Mouse (Mus musculus): ENCODE results near the gene Zfp790.

DNA sequence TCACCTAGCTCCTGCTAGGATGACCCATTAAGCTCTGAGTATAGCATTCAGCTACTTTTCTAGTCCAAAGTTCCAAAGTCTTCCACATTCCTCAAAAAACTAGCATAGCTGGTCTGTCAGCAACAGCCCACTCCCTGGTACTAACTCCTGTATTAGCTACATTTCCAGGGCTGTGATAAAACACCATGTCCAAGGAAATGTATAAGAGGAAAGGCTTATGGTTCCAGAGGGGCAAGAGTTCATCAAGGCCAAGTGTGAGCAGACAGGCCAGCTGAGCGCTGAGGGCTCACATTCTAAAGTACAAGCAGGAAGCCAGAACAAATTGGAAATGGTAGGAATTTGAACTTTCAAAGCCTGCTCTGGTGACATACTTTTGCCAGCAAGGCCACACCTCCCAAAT lies 26.2 kb downstream of the Zfp790 start:
- TF ChIP-seq CTCF (IDR thresholded peaks at IDR 0.05; ENCODE audit: low read depth) (no peak), EP300 (IDR thresholded peaks at IDR 0.05; ENCODE audit: low read depth) (no peak)

Data from heart, postnatal 0 days (tissue).